Mouse (Mus musculus) liver, adult 2 months (tissue): Measurements from ENCODE around the gene Hs3st3b1. TPM values are rescaled to one million over a fixed set of nuclear protein-coding genes. Genes with fewer than 3 reads are reported as not detected.

Experiments
- DNase-seq: peaks from one replicate; pipeline ENCODE4 v3.0.0-alpha.2; 2011; ENCODE audit warnings: low read depth, low spot score; ENCODE audit errors: extremely low read depth
- H3K27ac ChIP-seq: fragments of 200-500 bp; replicated peaks from 2 replicates; pipeline ENCODE4 v1.5.1; 2012; ENCODE audit warnings: low read depth, mild to moderate bottlenecking, control low read depth, inconsistent platforms, low read length; ENCODE audit not compliant: insufficient read depth
- H3K27me3 ChIP-seq: fragments of 200-500 bp; 2 replicates; pipeline ENCODE4 v1.6.1; 2012; ENCODE audit warnings: mild to moderate bottlenecking, moderate library complexity, low read length, inconsistent platforms; ENCODE audit not compliant: control insufficient read depth, insufficient read depth
- H3K36me3 ChIP-seq: fragments of 200-500 bp; 2 replicates; pipeline ENCODE4 v1.6.1; 2012; ENCODE audit warnings: low read length, inconsistent platforms; ENCODE audit not compliant: control insufficient read depth, insufficient read depth
- H3K4me1 ChIP-seq: fragments of 200-500 bp; 2 replicates; pipeline ENCODE4 v1.6.1; 2011; ENCODE audit warnings: low read length; ENCODE audit not compliant: control insufficient read depth, insufficient read depth
- H3K4me3 ChIP-seq: fragments of 200-500 bp; 2 replicates; pipeline ENCODE4 v1.5.1; 2011; ENCODE audit warnings: low read depth, mild to moderate bottlenecking, control low read depth, low read length, moderate library complexity; ENCODE audit not compliant: insufficient read depth
- H3K79me2 ChIP-seq: fragments of 200-500 bp; 2 replicates; pipeline ENCODE4 v1.6.1; 2012; ENCODE audit warnings: inconsistent platforms, mild to moderate bottlenecking, low read length, moderate library complexity; ENCODE audit not compliant: control insufficient read depth, insufficient read depth
- H3K9ac ChIP-seq: fragments of 200-500 bp; 2 replicates; pipeline ENCODE4 v1.6.1; 2012; ENCODE audit warnings: low read depth, mild to moderate bottlenecking, control low read depth, inconsistent platforms, low read length
- CTCF ChIP-seq: fragments of 200-500 bp; IDR thresholded peaks from 2 replicates; pipeline ENCODE4 v1.5.1; 2011; ENCODE audit warnings: low read depth, low read length, control low read depth
- POLR2A ChIP-seq: fragments of 200-500 bp; IDR thresholded peaks from 2 replicates; pipeline ENCODE4 v1.6.1; 2011; ENCODE audit warnings: low read length, control low read depth; ENCODE audit not compliant: insufficient read depth; ENCODE audit errors: extremely low read depth
- WGBS: fragments of 180-500 bp; shearing (Covaris S2); methylation state at CpG from one replicate; pipeline ENCODE4 v1.1.7; 2018; 5-methylcytosine and 5-hydroxymethylcytosine counted together
- polyA plus RNA-seq: library from polyadenylated mRNA; depleted of rRNA; stranded (reverse); fragments of >200 nt; gene quantifications from 2 replicates; pipeline ENCODE4 v1.2.3, GENCODE M21; 2012
- total RNA-seq: library from RNA; depleted of rRNA; stranded (reverse); fragments of >200 nt; gene quantifications from 2 replicates; pipeline ENCODE4 v1.2.3, GENCODE M21; 2014

Hs3st3b1 gene
- total and polyA plus RNA-seq, 2 experiments = 38.5 to 57.5 TPM

GRCm38 (mm10) chr11:63891479-63892020 lies 30.5 kb downstream of the Hs3st3b1 start:
- no peak overlapping the region for H3K9ac ChIP-seq
- peaks cover 52% of the 10 kb centered on the region for H3K79me2 ChIP-seq
- no peaks in the 10 kb centered on the region for H3K27me3 ChIP-seq
- peaks cover 52% of the 10 kb centered on the region for H3K4me1 ChIP-seq
- peak overlapping the region; percentile 9 for H3K27ac ChIP-seq
- no peak for DNase-seq
- TF ChIP-seq POLR2A = no peak
- TF ChIP-seq CTCF = no peak
- peaks cover 6% of the 10 kb centered on the region; the same call in 1 of the 2 replicates for H3K36me3 ChIP-seq
- H3K4me3 ChIP-seq = no peak overlapping the region
- 17% methylated on average over 7 of the region's 7 CpGs for WGBS

GRCm38 (mm10) chr11:63883385-63883784 lies 38.7 kb downstream of the Hs3st3b1 start:
- H3K27me3 ChIP-seq = no peaks in the 10 kb centered on the region
- H3K9ac ChIP-seq = no peak overlapping the region
- TF ChIP-seq CTCF = no peak
- TF ChIP-seq POLR2A = no peak
- 17% methylated on average over 3 of the region's 3 CpGs for WGBS
- H3K27ac ChIP-seq = peak overlapping the region; percentile 37
- H3K79me2 ChIP-seq = peaks cover 4% of the 10 kb centered on the region; the same call in 1 of the 2 replicates
- peaks cover 50% of the 10 kb centered on the region for H3K4me1 ChIP-seq
- peaks cover 11% of the 10 kb centered on the region; the same call in 1 of the 2 replicates for H3K36me3 ChIP-seq
- DNase-seq = peak; percentile 61
- H3K4me3 ChIP-seq = no peak overlapping the region

GRCm38 (mm10) chr11:63880296-63880695 lies 41.8 kb downstream of the Hs3st3b1 start:
- Histone ChIP-seq H3K27me3 (no peaks in the 10 kb centered on the region), H3K36me3 (0 out of 2 replicates have a peak, but pooled peaks cover 3% of the 10 kb centered on the region), H3K9ac (peak overlapping the region; percentile 25; the same call in 1 of the 2 replicates), H3K4me1 (peaks cover 50% of the 10 kb centered on the region), H3K4me3 (no peak overlapping the region), H3K27ac (peak overlapping the region; percentile 86), H3K79me2 (no peaks in the 10 kb centered on the region)
- 36% methylated on average over 2 of the region's 2 CpGs for WGBS
- no peak for TF ChIP-seq CTCF
- no peak for TF ChIP-seq POLR2A
- peak; percentile 71 for DNase-seq

- Histone ChIP-seq H3K36me3 (no peaks in the 10 kb centered on the region), H3K9ac (no peak overlapping the region), H3K27me3 (no peaks in the 10 kb centered on the region), H3K27ac (peak overlapping the region; percentile 86), H3K79me2 (no peaks in the 10 kb centered on the region), H3K4me1 (peaks cover 46% of the 10 kb centered on the region), H3K4me3 (no peak overlapping the region)
- 15% methylated on average over 10 of the region's 10 CpGs for WGBS
- TF ChIP-seq CTCF (no peak), POLR2A (no peak)
- DNase-seq = peak; percentile 54
These were observed 42.8 kb downstream of the Hs3st3b1 start for GRCm38 (mm10) chr11:63879261-63879660.

- no peaks in the 10 kb centered on the region for H3K27me3 ChIP-seq
- H3K36me3 ChIP-seq = no peaks in the 10 kb centered on the region
- WGBS = 17% methylated on average over 4 of the region's 4 CpGs
- H3K9ac ChIP-seq = no peak overlapping the region
- peak; percentile 98 for DNase-seq
- H3K4me1 ChIP-seq = peaks cover 44% of the 10 kb centered on the region
- H3K4me3 ChIP-seq = no peak overlapping the region
- TF ChIP-seq POLR2A = no peak
- TF ChIP-seq CTCF = no peak
- H3K27ac ChIP-seq = peak overlapping the region; percentile 86
- H3K79me2 ChIP-seq = no peaks in the 10 kb centered on the region
These were observed 43.5 kb downstream of the Hs3st3b1 start for GRCm38 (mm10) chr11:63878616-63879015.

GRCm38 (mm10) chr11:63862746-63863145 lies 59.3 kb downstream of the Hs3st3b1 start:
- no peak overlapping the region for H3K9ac ChIP-seq
- H3K27ac ChIP-seq = no peak overlapping the region
- TF ChIP-seq CTCF = no peak
- TF ChIP-seq POLR2A = no peak
- H3K79me2 ChIP-seq = no peaks in the 10 kb centered on the region
- H3K27me3 ChIP-seq = no peaks in the 10 kb centered on the region
- DNase-seq = peak; percentile 88
- WGBS = 3% methylated on average over 1 of the region's 1 CpGs
- no peaks in the 10 kb centered on the region for H3K36me3 ChIP-seq
- H3K4me1 ChIP-seq = peaks cover 18% of the 10 kb centered on the region
- no peak overlapping the region for H3K4me3 ChIP-seq
